Mouse (Mus musculus) limb, embryonic 14.5 days (tissue): ENCODE results near the gene Gm21970. TPM values are rescaled to one million over a fixed set of nuclear protein-coding genes. Genes with fewer than 3 reads are reported as not detected.
A peak's percentile ranks its signal among the peaks of the same experiment; 100 is the strongest.

Experiments
- ATAC-seq: fragments of 200-750 bp; cut with Nextera tagmentation; 2 replicates; pipeline ENCODE4 v1.8.0; 2017; ENCODE audit warnings: low read depth, moderate number of reproducible peaks, moderate TSS enrichment; ENCODE audit not compliant: low FRiP score
- DNase-seq: peaks from one replicate; pipeline ENCODE4 v3.0.0-alpha.2; 2015; ENCODE audit warnings: low spot score
- H3K27ac ChIP-seq: fragments of 300-500 bp; sonication (generic); replicated peaks from 2 replicates; pipeline ENCODE4 v1.5.1; 2014; ENCODE audit warnings: low read depth, mild to moderate bottlenecking, low read length, moderate library complexity, mixed read lengths
- H3K27me3 ChIP-seq: fragments of 300-500 bp; sonication (generic); 2 replicates; pipeline ENCODE4 v1.6.1; 2014; ENCODE audit warnings: low read length, mixed read lengths; ENCODE audit not compliant: control insufficient read depth, insufficient read depth
- H3K36me3 ChIP-seq: fragments of 300-500 bp; sonication (generic); 2 replicates; pipeline ENCODE4 v1.6.1; 2014; ENCODE audit warnings: mild to moderate bottlenecking, low read length, moderate library complexity, mixed read lengths; ENCODE audit not compliant: control insufficient read depth, insufficient read depth
- H3K4me1 ChIP-seq: fragments of 300-500 bp; sonication (generic); 2 replicates; pipeline ENCODE4 v1.6.1; 2014; ENCODE audit warnings: antibody characterized with exemption, low read length, mixed read lengths; ENCODE audit not compliant: control insufficient read depth, insufficient read depth
- H3K4me2 ChIP-seq: fragments of 300-500 bp; sonication (generic); replicated peaks from 2 replicates; pipeline ENCODE4 v1.6.1; 2014; ENCODE audit warnings: low read depth, mild to moderate bottlenecking, low read length, moderate library complexity; ENCODE audit not compliant: severe bottlenecking
- H3K4me3 ChIP-seq: fragments of 300-500 bp; sonication (generic); replicated peaks from 2 replicates; pipeline ENCODE4 v1.5.1; 2014; ENCODE audit warnings: low read length
- H3K9ac ChIP-seq: fragments of 300-500 bp; sonication (generic); 2 replicates; pipeline ENCODE4 v1.6.1; 2014; ENCODE audit warnings: mild to moderate bottlenecking, low read depth, low read length, moderate library complexity; ENCODE audit not compliant: severe bottlenecking
- H3K9me3 ChIP-seq: fragments of 300-500 bp; sonication (generic); 2 replicates; pipeline ENCODE4 v1.6.1; 2016; ENCODE audit warnings: low read length; ENCODE audit not compliant: control insufficient read depth
- POLR2A ChIP-seq: fragments of 200-500 bp; IDR thresholded peaks from 2 replicates; pipeline ENCODE4 v1.8.0; 2012; ENCODE audit warnings: inconsistent platforms, mild to moderate bottlenecking, moderate library complexity, borderline replicate concordance; ENCODE audit not compliant: insufficient read depth, insufficient read length; ENCODE audit errors: extremely low read depth
- WGBS: fragments of 180-500 bp; shearing (Covaris S2); extraction: QIAGEN DNeasy Blood & Tissue Kit; methylation state at CpG from one replicate; pipeline ENCODE4 v1.1.7; 2014; 5-methylcytosine and 5-hydroxymethylcytosine counted together
- polyA plus RNA-seq, 2 experiments: library from polyadenylated mRNA; depleted of rRNA in 1 of 2; stranded (reverse) in 1 of 2; unstranded in 1 of 2; fragments of >200 nt; fragmentation: Nextera tagmentation in 1 of 2; extraction: Ambion mirVana in 1 of 2; gene quantifications; 2 replicates each; pipeline versions ENCODE4 v1.2.1 to v1.2.3; 2012 to 2014

Gm21970 gene
- polyA plus RNA-seq, 2 experiments: not detected

DNA sequence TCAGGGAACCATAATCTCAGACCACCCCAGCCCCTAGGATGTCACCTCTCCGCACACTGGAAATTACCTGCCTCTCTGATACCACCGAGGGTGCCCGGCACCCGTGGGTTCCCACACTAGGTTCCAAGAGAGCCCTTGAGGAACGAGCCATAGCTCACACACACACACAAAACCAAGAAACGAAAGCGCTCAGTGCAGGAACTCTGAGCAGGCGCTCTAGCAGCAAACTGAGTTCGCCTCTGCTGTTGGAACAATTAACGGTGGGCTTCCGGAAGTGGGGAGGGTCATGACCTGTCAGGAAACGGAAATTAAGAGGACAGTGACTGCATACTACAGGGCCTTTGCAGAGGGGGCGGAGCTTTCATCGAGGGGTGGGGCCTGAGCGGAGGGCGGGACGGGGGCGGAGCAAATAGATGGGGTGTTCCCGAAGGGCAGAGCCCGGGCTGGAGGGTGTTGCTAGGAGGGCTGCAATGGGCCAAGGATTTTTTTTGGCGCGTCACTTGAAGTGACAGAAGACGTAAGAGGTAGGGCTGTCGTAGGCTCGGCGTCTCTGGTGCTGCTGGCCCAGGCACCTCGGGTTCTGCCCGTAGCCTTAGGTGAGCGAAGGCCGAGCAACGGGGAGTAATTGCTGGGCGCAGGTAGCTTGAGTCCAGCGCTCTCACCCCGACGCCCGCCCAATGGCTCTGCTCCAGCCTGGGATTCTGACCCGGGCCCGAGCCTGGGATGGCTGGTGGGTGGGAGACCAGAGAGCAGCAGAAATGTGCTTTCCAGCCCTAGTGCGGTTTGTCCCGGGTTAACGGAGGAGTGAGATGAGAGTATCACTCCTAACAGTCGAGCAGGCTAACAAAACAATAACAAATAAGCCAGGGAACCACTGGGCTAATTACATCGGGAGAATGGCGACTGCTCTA is 73.3 kb downstream of the Gm21970 start:
- 3% methylated on average over 43 of the region's 44 CpGs for WGBS
- Histone ChIP-seq H3K4me1 (peaks cover 12% of the 10 kb centered on the region), H3K27ac (peak overlapping the region; percentile 48; the same call in 1 of the 2 replicates), H3K27me3 (no peaks in the 10 kb centered on the region), H3K4me3 (peak overlapping the region; percentile 49), H3K36me3 (no peaks in the 10 kb centered on the region), H3K9me3 (no peaks in the 10 kb centered on the region), H3K9ac (peak overlapping the region; percentile 55), H3K4me2 (peak overlapping the region; percentile 72)
- TF ChIP-seq POLR2A: 0 out of 2 replicates have a peak, but pooled peaks have one; percentile 42
- ATAC-seq: peak; percentile 96
- DNase-seq: peak; percentile 80

- H3K4me1 ChIP-seq: peaks cover 12% of the 10 kb centered on the region
- H3K27me3 ChIP-seq: no peaks in the 10 kb centered on the region
- 40% methylated on average over 13 of the region's 13 CpGs for WGBS
- H3K4me3 ChIP-seq: peak overlapping the region; percentile 49
- no peak overlapping the region for H3K27ac ChIP-seq
- no peaks in the 10 kb centered on the region for H3K9me3 ChIP-seq
- peak overlapping the region; percentile 72 for H3K4me2 ChIP-seq
- ATAC-seq (no peak), DNase-seq (no peak)
- no peak for TF ChIP-seq POLR2A
- no peaks in the 10 kb centered on the region for H3K36me3 ChIP-seq
- H3K9ac ChIP-seq: peak overlapping the region; percentile 55
Measured at GRCm38 (mm10) chr16:91465505-91466240, 74.2 kb downstream of the Gm21970 start.

GRCm38 (mm10) chr16:91466566-91466965 is 75.0 kb downstream of the Gm21970 start:
- TF ChIP-seq POLR2A: no peak
- H3K27ac ChIP-seq: no peak overlapping the region

More at GRCm38 (mm10) chr16:91466566-91466965, 75.0 kb downstream of the Gm21970 start:
- DNase-seq (peak; percentile 33), ATAC-seq (no peak)
- H3K27me3 ChIP-seq: no peaks in the 10 kb centered on the region
- WGBS: 52% methylated on average over 6 of the region's 6 CpGs
- peaks cover 12% of the 10 kb centered on the region for H3K4me1 ChIP-seq
- H3K36me3 ChIP-seq: no peaks in the 10 kb centered on the region
- H3K9me3 ChIP-seq: no peaks in the 10 kb centered on the region
- H3K4me3 ChIP-seq: no peak overlapping the region
- H3K9ac ChIP-seq: no peak overlapping the region
- H3K4me2 ChIP-seq: no peak overlapping the region

Other genes with a start within 250 kb of the Gm21970 start
- 0.06 TPM in 2 replicates for gene Olig2, start 166.3 kb upstream of the Gm21970 start, polyA plus RNA-seq (2012; rRNA removed)
- not detected in 2 replicates for gene Olig2, start 166.3 kb upstream of the Gm21970 start, polyA plus RNA-seq (2014; fragmentation: Nextera tagmentation; extraction: Ambion mirVana)
- gene Olig1, start 121.9 kb upstream of the Gm21970 start, polyA plus RNA-seq (2012; rRNA removed): 0.08 and 0.09 TPM in 2 replicates
- 0.11 TPM in 1 of 2 replicates, not detected in the other for gene Olig1, start 121.9 kb upstream of the Gm21970 start, polyA plus RNA-seq (2014; fragmentation: Nextera tagmentation; extraction: Ambion mirVana)
- gene Ifnar2, start 18.9 kb upstream of the Gm21970 start, polyA plus RNA-seq (2012; rRNA removed): 36.2 and 38.7 TPM in 2 replicates
- gene Ifnar2, start 18.9 kb upstream of the Gm21970 start, polyA plus RNA-seq (2014; fragmentation: Nextera tagmentation; extraction: Ambion mirVana): 59.7 and 64.8 TPM in 2 replicates
- 15.6 and 16.5 TPM in 2 replicates for gene Il10rb, start 14.4 kb downstream of the Gm21970 start, polyA plus RNA-seq (2012; rRNA removed)
- gene Il10rb, start 14.4 kb downstream of the Gm21970 start, polyA plus RNA-seq (2014; fragmentation: Nextera tagmentation; extraction: Ambion mirVana): 23.5 and 24.3 TPM in 2 replicates
- gene Ifnar1, start 93.5 kb downstream of the Gm21970 start, polyA plus RNA-seq (2012; rRNA removed): 45.3 and 45.7 TPM in 2 replicates
- 53.7 and 64.0 TPM in 2 replicates for gene Ifnar1, start 93.5 kb downstream of the Gm21970 start, polyA plus RNA-seq (2014; fragmentation: Nextera tagmentation; extraction: Ambion mirVana)
- gene Ifngr2, start 155.4 kb downstream of the Gm21970 start, polyA plus RNA-seq (2012; rRNA removed): 22.6 and 23.0 TPM in 2 replicates
- gene Ifngr2, start 155.4 kb downstream of the Gm21970 start, polyA plus RNA-seq (2014; fragmentation: Nextera tagmentation; extraction: Ambion mirVana): 45.4 and 49.1 TPM in 2 replicates
- 25.4 and 26.7 TPM in 2 replicates for gene Tmem50b, start 206.1 kb downstream of the Gm21970 start, polyA plus RNA-seq (2012; rRNA removed)
- 40.6 and 46.7 TPM in 2 replicates for gene Tmem50b, start 206.1 kb downstream of the Gm21970 start, polyA plus RNA-seq (2014; fragmentation: Nextera tagmentation; extraction: Ambion mirVana)
- 1.1 and 1.7 TPM in 2 replicates for gene Dnajc28, start 227.3 kb downstream of the Gm21970 start, polyA plus RNA-seq (2012; rRNA removed)
- gene Dnajc28, start 227.3 kb downstream of the Gm21970 start, polyA plus RNA-seq (2014; fragmentation: Nextera tagmentation; extraction: Ambion mirVana): 2.9 and 3.2 TPM in 2 replicates